Comparison of ENCODE assay signal across 9 mouse cellular contexts in genomic region chr10:126928011-126928818, GRCm38 (mm10). TPM values are rescaled to one million over a fixed set of nuclear protein-coding genes. Genes with fewer than 3 reads are reported as not detected.
DNase-seq lines count a peak whose midpoint lies in the region; ATAC-seq and TF ChIP-seq lines count a peak whose summit lies in the region.
"Had no signal": no experiment of that assay in that cellular context is flagged by ENCODE, and none has a peak within 500 bp of the region (broad histone marks: within the 10 kb centered on the region; RNA-seq: fewer than 3 reads in every experiment).

No protein-coding gene starts in this region.

- H3K9ac ChIP-seq in embryonic facial prominence, embryonic 12.5 days = peak overlapping the region; percentile 59
- H3K9ac ChIP-seq in kidney, embryonic 14.5 days (ENCODE audit: low read depth, low read length) = peak overlapping the region; percentile 78
- H3K9ac ChIP-seq in limb, embryonic 14.5 days (ENCODE audit: low read depth, low read length, severe bottlenecking) = peak overlapping the region; percentile 65
- H3K9ac ChIP-seq in midbrain, embryonic 14.5 days (replicated peaks; ENCODE audit: low read length) = peak overlapping the region; percentile 75

- peak; percentile 13 to 19 for DNase-seq in thymus, postnatal 36 days
- no peak for DNase-seq in thymus, adult 18-20 months
- DNase-seq in heart, adult 8-10 months (ENCODE audit: low spot score) = peak; percentile 88
- DNase-seq in limb, embryonic 14.5 days (ENCODE audit: low spot score) = peak; percentile 85
- peak; percentile 88 for DNase-seq in midbrain, embryonic 14.5 days

- peak overlapping the region; percentile 47 for H3K4me3 ChIP-seq in embryonic facial prominence, embryonic 12.5 days
- H3K4me3 ChIP-seq in kidney, embryonic 14.5 days (ENCODE audit: low read length) = peak overlapping the region; percentile 55
- H3K4me3 ChIP-seq in limb, embryonic 14.5 days (replicated peaks; ENCODE audit: low read length) = peak overlapping the region; percentile 50
- H3K4me3 ChIP-seq in midbrain, embryonic 14.5 days (replicated peaks; ENCODE audit: low read depth, low read length) = peak overlapping the region; percentile 56
- peak overlapping the region; percentile 33 for H3K4me3 ChIP-seq in testis, adult 2 months (ENCODE audit: control insufficient read depth, low read depth, low read length)

- 0 out of 2 replicates have a peak, but pooled peaks have one; percentile 10 for TF ChIP-seq CTCF in testis, adult 2 months (IDR thresholded peaks at IDR 0.05; ENCODE audit: control insufficient read depth, insufficient read depth, insufficient replicate concordance, low read depth, low read length)

- ATAC-seq in embryonic facial prominence, embryonic 12.5 days (ENCODE audit: insufficient number of reproducible peaks, insufficient read depth, low FRiP score, low TSS enrichment) = 0 out of 2 replicates have a peak, but pooled peaks have one; percentile 5
- peak; percentile 80 for ATAC-seq in kidney, embryonic 14.5 days (ENCODE audit: low FRiP score, low TSS enrichment)
- peak; percentile 58 for ATAC-seq in limb, embryonic 14.5 days (ENCODE audit: low FRiP score, low read depth)
- peak; percentile 41 for ATAC-seq in midbrain, embryonic 14.5 days (ENCODE audit: low FRiP score, low TSS enrichment)

- H3K4me1 ChIP-seq in embryonic facial prominence, embryonic 12.5 days = peaks cover 52% of the 10 kb centered on the region
- H3K4me1 ChIP-seq in kidney, embryonic 14.5 days (ENCODE audit: control insufficient read depth, insufficient read depth, low read length) = peaks cover 49% of the 10 kb centered on the region
- peaks cover 55% of the 10 kb centered on the region for H3K4me1 ChIP-seq in limb, embryonic 14.5 days (ENCODE audit: control insufficient read depth, insufficient read depth, low read length)
- peaks cover 28% of the 10 kb centered on the region for H3K4me1 ChIP-seq in midbrain, embryonic 14.5 days (ENCODE audit: control insufficient read depth, insufficient read depth, low read length)
- H3K4me1 ChIP-seq in testis, adult 2 months (ENCODE audit: control insufficient read depth, insufficient read depth, low read length) = peaks cover 18% of the 10 kb centered on the region

- WGBS in embryonic facial prominence, embryonic 12.5 days = 1% methylated on average over 37 of the region's 39 CpGs
- 2% methylated on average over 36 of the region's 39 CpGs for WGBS in kidney, embryonic 14.5 days
- under 1% methylated on average over 31 of the region's 39 CpGs for WGBS in limb, embryonic 14.5 days
- under 1% methylated on average over 39 of the region's 39 CpGs for WGBS in midbrain, embryonic 14.5 days

- H3K4me2 ChIP-seq in embryonic facial prominence, embryonic 12.5 days (replicated peaks) = peak overlapping the region; percentile 80
- H3K4me2 ChIP-seq in kidney, embryonic 14.5 days (replicated peaks; ENCODE audit: low read depth, low read length) = peak overlapping the region; percentile 96
- H3K4me2 ChIP-seq in limb, embryonic 14.5 days (replicated peaks; ENCODE audit: low read depth, low read length, severe bottlenecking) = peak overlapping the region; percentile 99
- H3K4me2 ChIP-seq in midbrain, embryonic 14.5 days (ENCODE audit: low read length) = peak overlapping the region; percentile 98

- no peaks in the 10 kb centered on the region for H3K9me3 ChIP-seq in embryonic facial prominence, embryonic 12.5 days
- no peaks in the 10 kb centered on the region for H3K9me3 ChIP-seq in kidney, embryonic 14.5 days (ENCODE audit: control insufficient read depth, low read length)
- no peaks in the 10 kb centered on the region for H3K9me3 ChIP-seq in limb, embryonic 14.5 days (ENCODE audit: control insufficient read depth, low read length)
- H3K9me3 ChIP-seq in midbrain, embryonic 14.5 days (ENCODE audit: control insufficient read depth, low read length) = no peaks in the 10 kb centered on the region
- H3K9me3 ChIP-seq: G1E had no signal

- H3K36me3 ChIP-seq in embryonic facial prominence, embryonic 12.5 days = no peaks in the 10 kb centered on the region
- no peaks in the 10 kb centered on the region for H3K36me3 ChIP-seq in kidney, embryonic 14.5 days (ENCODE audit: control insufficient read depth, insufficient read depth, low read length)
- no peaks in the 10 kb centered on the region for H3K36me3 ChIP-seq in limb, embryonic 14.5 days (ENCODE audit: control insufficient read depth, insufficient read depth, low read length)
- no peaks in the 10 kb centered on the region for H3K36me3 ChIP-seq in midbrain, embryonic 14.5 days (ENCODE audit: control insufficient read depth, insufficient read depth, low read length)
- H3K36me3 ChIP-seq in testis, adult 2 months (ENCODE audit: control insufficient read depth, insufficient read depth, low read length) = no peaks in the 10 kb centered on the region
- H3K36me3 ChIP-seq: G1E had no signal

- H3K27me3 ChIP-seq in embryonic facial prominence, embryonic 12.5 days = peaks cover 3% of the 10 kb centered on the region; the same call in 1 of the 2 replicates
- H3K27me3 ChIP-seq in kidney, embryonic 14.5 days (ENCODE audit: control insufficient read depth, insufficient read depth, low read length) = no peaks in the 10 kb centered on the region
- H3K27me3 ChIP-seq in limb, embryonic 14.5 days (ENCODE audit: control insufficient read depth, insufficient read depth, low read length) = no peaks in the 10 kb centered on the region
- H3K27me3 ChIP-seq in midbrain, embryonic 14.5 days (ENCODE audit: control insufficient read depth, insufficient read depth, low read length) = no peaks in the 10 kb centered on the region
- 0 out of 2 replicates have a peak, but pooled peaks cover 2% of the 10 kb centered on the region for H3K27me3 ChIP-seq in testis, adult 2 months (ENCODE audit: control insufficient read depth, insufficient read depth, low read length)

- no peak for TF ChIP-seq POLR2A in limb, embryonic 14.5 days (IDR thresholded peaks at IDR 0.05; ENCODE audit: borderline replicate concordance, extremely low read depth, insufficient read depth, insufficient read length)
- 0 out of 2 replicates have a peak, but pooled peaks have one; percentile 18 for TF ChIP-seq POLR2A in testis, adult 2 months (IDR thresholded peaks at IDR 0.05; ENCODE audit: control insufficient read depth, low read depth, low read length)

- H3K27ac ChIP-seq in embryonic facial prominence, embryonic 12.5 days = peak overlapping the region; percentile 82
- H3K27ac ChIP-seq in kidney, embryonic 14.5 days (ENCODE audit: low read depth, low read length) = peak overlapping the region; percentile 95
- peak overlapping the region; percentile 98 for H3K27ac ChIP-seq in limb, embryonic 14.5 days (replicated peaks; ENCODE audit: low read depth, low read length)
- peak overlapping the region; percentile 45 for H3K27ac ChIP-seq in midbrain, embryonic 14.5 days (replicated peaks; ENCODE audit: low read depth, low read length)
- peak overlapping the region; percentile 86 for H3K27ac ChIP-seq in testis, adult 2 months (ENCODE audit: control insufficient read depth, insufficient read depth, low read depth, low read length)

RNA-seq across cellular contexts. Expression of gene Atp23, which starts 27.1 kb away (rescaled TPM):
- 21.8 and 23.9 TPM in 2 replicates for polyA plus RNA-seq in embryonic facial prominence, embryonic 12.5 days (2016; fragmentation: Nextera tagmentation; extraction: Ambion mirVana)
- total RNA-seq in heart, adult 8-10 months (2022) = 1 to 10 TPM; 3.7 to 5.8 (median 4.7) TPM
- polyA plus RNA-seq in kidney, embryonic 14.5 days (2014; fragmentation: Nextera tagmentation; extraction: Ambion mirVana) = 22.7 and 26.8 TPM in 2 replicates
- 14.6 and 15.6 TPM in 2 replicates for polyA plus RNA-seq in limb, embryonic 14.5 days (2012; rRNA removed)
- 20.4 and 25.4 TPM in 2 replicates for polyA plus RNA-seq in limb, embryonic 14.5 days (2014; fragmentation: Nextera tagmentation; extraction: Ambion mirVana)
- 13.6 and 14.1 TPM in 2 replicates for polyA plus RNA-seq in midbrain, embryonic 14.5 days (2014; fragmentation: Nextera tagmentation; extraction: Ambion mirVana)
- polyA plus RNA-seq in testis, adult 2 months (2012; rRNA removed) = 10.3 TPM in 2 replicates

RNA-seq across cellular contexts. Expression of gene Ctdsp2, which starts 50.3 kb away (rescaled TPM):
- 85.1 and 91.0 TPM in 2 replicates for polyA plus RNA-seq in embryonic facial prominence, embryonic 12.5 days (2016; fragmentation: Nextera tagmentation; extraction: Ambion mirVana)
- 100 to 1,000 TPM in 2 of 4 experiments, 10 to 100 TPM in 2; 84.6 to 110 (median 95.0) TPM for total RNA-seq in heart, adult 8-10 months (2022)
- 81.1 and 112 TPM in 2 replicates for polyA plus RNA-seq in kidney, embryonic 14.5 days (2014; fragmentation: Nextera tagmentation; extraction: Ambion mirVana)
- polyA plus RNA-seq in limb, embryonic 14.5 days (2012; rRNA removed) = 230 and 284 TPM in 2 replicates
- polyA plus RNA-seq in limb, embryonic 14.5 days (2014; fragmentation: Nextera tagmentation; extraction: Ambion mirVana) = 143 and 153 TPM in 2 replicates
- 19.1 and 26.2 TPM in 2 replicates for polyA plus RNA-seq in midbrain, embryonic 14.5 days (2014; fragmentation: Nextera tagmentation; extraction: Ambion mirVana)
- polyA plus RNA-seq in testis, adult 2 months (2012; rRNA removed) = 39.4 and 46.8 TPM in 2 replicates

Comparison
In these comparisons a context has a peak if more than half of its experiments do, and no peak if none do; other contexts are left out.
1. DNase-seq: peak in thymus, postnatal 36 days (2 of 2), heart, adult 8-10 months (single experiment), limb, embryonic 14.5 days (single experiment) and midbrain, embryonic 14.5 days (single experiment); none in thymus, adult 18-20 months (0 of 2).
2. ATAC-seq: peak in every context shown above with its lines; median percentile 80 in kidney, embryonic 14.5 days; 58 in limb, embryonic 14.5 days; 41 in midbrain, embryonic 14.5 days; 5 in embryonic facial prominence, embryonic 12.5 days.
3. H3K27ac ChIP-seq: peak in every context shown above with its lines; median percentile 98 in limb, embryonic 14.5 days; 95 in kidney, embryonic 14.5 days; 86 in testis, adult 2 months; 82 in embryonic facial prominence, embryonic 12.5 days; 45 in midbrain, embryonic 14.5 days.
4. Peak in every context shown above with its lines, with median percentiles within 50 percentile points of each other: H3K4me2 ChIP-seq, H3K4me3 ChIP-seq and H3K9ac ChIP-seq.